Mouse (Mus musculus): ENCODE data around the gene Cd46. TPM values are rescaled to one million over a fixed set of nuclear protein-coding genes. Genes with fewer than 3 reads are reported as not detected.
A peak's percentile ranks its signal among the peaks of the same experiment; 100 is the strongest.

The Cd46 gene
- polyA plus RNA-seq, 1 experiment = 6.1 TPM

DNA sequence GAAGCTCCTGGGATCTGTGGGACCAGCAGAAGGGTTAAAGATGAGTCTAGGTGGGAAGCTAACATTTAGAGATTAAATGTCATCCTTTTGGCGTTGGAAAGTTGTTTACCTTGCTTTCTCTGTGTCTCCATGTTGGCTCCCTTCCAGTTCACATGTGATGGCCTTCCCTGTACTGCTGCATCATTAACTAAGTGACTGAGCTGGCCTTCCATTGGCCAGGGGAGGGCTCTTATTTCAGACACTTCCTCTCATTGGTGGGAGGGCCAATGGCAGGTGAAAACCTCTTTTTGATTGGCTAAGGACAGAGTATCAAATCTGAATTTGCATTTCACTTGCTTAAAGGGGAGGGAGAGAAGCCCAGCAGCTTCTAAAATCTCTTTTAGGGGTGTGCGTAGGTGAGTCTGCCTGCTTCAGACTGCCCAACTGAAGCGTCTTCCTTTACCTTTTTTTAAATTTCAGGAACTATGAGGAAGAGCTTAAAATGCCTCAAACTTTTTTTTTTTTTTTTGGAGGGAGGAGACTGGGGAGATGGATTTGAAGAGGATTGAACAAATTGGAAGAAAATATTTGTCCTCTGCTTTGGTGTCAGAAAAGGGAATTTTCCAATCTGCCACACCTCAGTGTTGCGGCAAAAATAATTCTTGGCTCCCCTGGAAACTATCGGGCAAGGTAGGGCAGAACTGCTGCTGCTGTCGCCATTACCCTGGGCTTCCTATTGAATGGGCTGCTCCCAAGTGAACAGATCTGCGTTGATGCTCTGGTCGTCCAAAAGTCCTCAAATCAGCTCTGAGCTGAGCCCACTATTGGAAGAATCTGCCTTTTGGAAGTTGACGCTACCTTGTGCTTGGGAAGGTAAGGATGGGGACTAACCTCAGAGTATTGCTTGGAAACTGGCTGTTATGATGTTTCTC is 73.7 kb downstream of the Cd46 start:
- peak; percentile 39 for DNase-seq (ENCODE audit: low spot score)

DNA sequence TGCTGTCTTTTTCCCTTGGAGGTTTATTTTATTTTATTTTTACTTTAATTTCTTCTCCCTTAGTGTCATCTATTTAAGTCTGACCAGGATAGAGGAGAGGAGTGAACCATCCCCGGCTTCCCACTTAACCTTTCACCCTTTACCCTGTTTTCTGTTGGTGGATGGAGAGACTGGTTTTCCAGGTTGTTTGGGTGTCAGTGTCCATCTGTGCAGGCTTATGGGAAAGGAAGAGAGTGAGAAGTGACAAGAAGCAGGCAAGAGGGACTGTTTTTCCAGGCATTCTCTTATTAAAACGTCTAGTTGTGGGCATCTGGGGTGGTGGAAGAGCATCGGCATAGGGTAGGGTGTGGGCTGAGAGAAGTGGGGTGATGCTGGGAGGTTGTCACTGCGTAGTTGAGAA is 74.4 kb downstream of the Cd46 start:
- DNase-seq (ENCODE audit: low spot score) = no peak

DNA sequence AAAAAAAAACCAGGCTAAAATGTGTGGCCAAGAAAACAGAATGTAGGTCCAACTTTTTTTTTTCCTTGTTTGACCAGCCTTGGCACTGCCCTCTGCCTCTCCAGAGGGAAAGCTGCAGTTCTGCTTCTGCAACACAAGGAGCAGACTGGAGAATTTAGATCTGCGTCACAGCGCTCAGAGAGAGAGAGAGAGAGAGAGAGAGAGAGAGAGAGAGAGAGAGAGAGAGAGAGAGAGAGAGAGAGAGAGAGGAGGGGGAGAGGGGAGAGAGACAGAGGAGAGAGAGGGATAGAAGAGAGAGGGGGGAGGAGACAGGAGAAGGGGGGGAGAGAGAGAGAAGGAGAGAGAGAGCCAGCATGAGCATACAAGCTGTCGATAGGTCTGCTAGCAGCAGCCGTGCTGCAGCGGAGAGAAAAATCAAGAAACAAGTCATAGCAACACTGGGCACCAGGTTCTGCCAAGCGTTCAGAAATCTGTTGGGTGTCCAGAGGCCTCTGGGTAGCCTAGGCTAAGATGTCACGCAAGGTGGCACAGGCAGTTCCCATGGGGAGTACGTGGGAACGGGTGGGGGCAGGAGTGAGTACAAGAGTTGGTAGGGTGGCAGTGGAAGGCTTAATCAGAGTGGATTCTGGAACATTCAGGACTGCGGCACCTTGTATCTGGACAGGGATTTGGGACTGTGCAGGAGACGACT is 75.1 kb downstream of the Cd46 start:
- DNase-seq (ENCODE audit: low spot score) = peak; percentile 57

DNA sequence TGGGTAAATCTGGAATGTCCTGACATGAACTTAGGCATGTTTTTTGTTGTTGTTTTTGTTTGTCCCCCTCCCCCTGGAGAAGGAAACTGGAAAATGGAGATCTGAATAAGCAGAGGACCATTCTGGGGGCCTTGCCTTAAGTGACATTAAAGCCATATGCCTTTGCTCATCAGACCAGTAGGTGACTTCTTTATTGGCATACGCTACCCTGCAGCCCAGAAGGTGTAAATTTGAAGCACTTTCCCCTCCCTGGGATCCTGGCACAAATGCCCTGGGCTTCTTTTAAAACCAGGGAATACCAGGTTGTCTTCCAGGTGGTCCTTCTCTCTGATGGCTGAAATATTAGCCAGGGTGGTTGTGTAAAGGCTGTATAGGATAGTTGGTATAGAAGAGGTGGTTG is 76.8 kb downstream of the Cd46 start:
- no peak for DNase-seq (ENCODE audit: low spot score)

DNA sequence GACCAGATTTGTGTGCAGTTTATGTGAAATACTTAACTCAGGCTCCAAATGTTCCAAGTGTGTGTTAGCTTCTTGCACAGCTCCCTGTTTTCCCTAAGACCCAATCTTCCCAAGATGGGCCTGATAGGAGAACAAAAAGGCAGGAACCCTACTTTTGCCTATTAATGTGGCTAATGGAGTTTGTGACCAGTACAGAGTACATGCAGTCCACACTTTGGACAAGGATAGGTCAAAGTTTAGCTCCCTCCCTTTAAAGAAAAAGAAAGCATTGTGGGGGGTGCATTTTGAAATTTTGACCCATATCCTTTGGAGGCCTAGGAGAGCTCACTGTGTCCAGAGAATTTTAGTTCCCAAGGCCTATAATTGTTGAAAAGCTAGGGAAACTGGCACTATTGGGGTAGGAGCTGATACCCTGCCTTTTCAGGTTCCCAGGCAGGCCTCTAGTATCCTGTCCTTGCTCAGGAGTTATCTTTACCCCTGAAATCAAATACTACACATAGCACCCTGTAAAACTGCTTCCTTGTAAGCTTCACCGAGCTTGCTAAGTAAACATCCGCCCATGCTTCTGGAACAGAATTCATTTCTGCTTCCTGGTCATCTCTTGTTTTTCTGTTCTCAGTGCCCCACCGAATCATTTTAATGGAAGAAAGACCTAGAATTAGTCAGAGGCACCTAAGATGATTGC is 77.7 kb downstream of the Cd46 start:
- DNase-seq (ENCODE audit: low spot score) = no peak

DNA sequence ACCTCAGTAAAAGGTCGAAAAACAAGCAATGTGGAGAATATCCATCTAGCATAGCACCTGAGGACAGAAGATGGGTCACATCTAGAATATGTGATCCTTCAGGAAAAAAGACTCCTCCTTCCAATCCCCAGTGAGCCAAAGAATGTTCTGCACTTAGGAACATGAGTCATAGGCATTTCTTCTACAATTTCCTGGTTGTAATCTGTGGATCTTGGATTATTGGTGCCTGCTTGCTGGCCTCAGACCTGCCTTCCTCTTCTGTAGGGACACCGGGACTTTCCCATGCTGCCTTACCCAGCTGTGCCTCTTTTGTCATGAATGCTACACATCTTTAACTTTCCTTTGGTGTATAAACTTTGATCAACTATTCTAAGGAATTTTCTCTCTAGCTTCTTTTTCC is 79.5 kb downstream of the Cd46 start:
- no peak for DNase-seq (ENCODE audit: low spot score)

DNA sequence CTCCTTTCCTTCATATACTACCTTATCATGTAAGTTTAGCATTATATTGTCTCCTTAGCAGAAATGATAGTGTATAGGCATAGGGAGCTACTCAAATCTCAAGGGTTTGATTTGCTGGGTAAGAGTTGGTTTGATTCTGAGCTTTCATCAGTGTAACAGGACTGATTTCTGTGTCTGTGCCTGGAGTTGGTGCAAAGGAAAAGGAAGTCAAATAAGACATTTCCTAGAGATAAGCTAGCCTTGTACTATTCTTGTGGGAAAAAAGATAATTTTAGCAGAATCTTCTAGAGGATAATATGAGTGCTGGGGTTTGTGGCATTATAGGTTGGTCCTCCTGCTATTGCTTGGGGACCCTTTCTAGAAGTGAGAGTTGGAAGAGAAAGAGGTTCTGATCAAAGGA is 85.8 kb downstream of the Cd46 start:
- DNase-seq (ENCODE audit: low spot score) = no peak

DNA sequence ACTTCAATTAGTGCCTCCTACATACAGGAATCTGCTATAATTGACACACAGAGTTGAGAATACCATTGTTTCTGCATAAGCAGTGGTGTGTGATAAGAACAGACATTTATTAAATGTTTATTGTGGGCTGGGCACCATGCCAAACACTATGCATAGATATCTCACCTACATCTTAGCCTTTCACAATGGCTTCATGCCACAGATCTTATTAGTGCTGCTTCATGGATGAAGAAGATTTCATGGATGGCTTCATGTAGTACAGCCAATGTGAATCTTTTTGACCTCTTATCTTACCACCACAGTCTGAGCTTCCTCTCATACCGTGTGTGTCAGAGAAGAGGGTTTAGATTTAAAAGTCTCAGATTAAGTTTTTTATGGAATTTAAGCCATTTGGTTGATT is 87.9 kb downstream of the Cd46 start:
- no peak for DNase-seq (ENCODE audit: low spot score)

DNA sequence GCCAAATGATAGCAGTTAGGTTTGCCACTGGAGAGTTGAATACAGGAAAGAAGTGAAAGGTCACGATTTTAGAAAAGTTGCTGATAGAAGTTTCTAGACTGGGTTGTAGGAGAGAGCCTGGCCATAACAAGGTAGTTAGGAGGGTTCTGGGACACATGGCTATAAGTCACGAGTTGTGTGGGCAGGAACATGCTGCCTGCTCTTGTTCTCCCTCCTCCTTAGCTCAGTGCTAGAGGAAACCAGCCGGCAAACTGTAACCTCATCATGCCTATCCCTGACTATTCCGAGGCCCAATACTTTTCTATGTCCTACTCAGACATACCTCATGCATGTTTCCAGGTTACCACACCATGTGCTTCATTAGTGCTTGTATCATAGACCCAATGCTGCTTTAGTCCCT is 88.7 kb downstream of the Cd46 start:
- no peak for DNase-seq (ENCODE audit: low spot score)

DNA sequence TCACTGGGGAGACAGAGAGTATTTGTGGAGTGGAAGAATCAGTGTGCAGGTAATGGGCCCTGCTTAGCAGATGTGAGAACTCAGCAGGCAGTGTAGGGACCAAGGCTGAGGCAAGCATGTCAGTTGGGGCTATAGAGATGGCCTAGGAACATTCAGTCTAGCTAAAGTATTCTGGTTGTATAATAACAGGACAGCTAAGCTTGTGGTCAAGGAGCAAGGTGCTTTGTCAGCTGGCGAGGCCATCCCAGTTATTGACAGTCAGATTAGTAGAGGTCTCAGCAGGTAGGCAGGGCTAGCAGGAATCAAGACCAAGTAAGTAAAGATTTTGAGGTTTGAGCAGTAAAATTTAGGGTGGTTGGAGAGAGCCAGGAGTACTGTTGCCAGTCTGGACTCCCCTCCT is 93.7 kb downstream of the Cd46 start:
- DNase-seq (ENCODE audit: low spot score) = no peak

DNA sequence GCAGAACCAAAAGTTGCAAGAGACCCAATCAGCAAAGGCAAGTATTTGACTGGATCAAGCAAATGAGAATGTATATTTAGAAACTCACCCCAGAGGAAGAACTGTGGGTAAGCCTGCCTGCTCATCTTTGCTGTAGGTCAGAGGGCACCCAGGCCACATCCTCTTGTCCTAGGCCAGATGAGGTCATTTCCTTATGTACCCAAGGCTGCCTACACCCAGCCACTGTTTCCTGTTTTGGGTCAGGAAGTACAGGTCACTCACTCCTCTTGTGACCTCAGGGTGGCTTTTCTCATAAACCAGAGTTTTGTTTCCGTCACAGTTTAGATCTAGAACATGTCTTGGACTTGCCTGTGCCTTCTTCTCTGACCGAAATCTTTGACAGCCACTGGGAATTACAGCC is 96.9 kb downstream of the Cd46 start:
- no peak for DNase-seq (ENCODE audit: low spot score)

DNA sequence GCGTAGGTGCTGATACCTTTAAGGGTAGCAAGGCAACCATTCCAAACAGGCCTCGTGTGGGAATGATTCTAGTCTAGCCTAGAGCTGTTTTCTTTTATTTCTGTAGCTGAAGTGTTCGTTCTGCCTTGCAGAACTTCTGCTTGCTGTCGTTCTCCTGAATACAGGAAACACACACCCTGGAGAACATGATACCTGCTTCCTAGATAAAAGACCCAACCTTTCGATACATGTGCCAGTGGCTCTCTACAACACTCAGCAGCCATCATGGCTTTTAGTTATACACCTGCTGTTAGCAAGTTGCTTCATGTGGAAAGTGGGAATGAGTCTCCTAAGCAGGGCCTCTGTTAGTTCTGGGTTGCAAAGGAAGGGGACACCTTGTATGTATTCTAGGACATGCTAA is 97.8 kb downstream of the Cd46 start:
- DNase-seq (ENCODE audit: low spot score) = no peak

DNA sequence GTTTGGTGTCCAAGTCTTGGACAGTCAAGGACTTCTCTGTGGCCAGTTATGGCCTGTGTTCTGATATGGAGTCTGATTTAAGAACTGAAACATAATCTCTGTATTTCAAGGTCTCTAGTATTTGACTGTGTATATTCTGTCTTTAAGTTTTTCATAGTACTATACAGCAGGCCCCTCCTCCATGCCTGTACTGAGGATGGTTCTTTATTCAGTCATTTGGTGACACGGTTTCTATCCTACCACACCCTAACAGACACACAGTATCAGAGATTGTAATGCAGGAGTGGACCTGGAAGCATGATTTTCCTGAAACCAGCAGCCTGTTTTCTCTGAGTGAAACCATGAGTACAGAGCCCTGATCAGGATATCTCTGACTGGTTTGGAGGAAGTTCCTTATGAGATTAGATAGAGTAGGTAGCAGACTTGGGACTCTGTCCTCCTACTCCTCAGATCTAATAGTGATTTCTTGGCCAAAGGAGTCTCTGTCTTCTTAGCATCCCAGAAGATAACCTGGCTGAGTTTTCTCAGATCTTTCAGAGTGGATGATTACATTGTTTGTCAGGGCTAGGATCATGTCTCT is 98.5 kb downstream of the Cd46 start:
- DNase-seq (ENCODE audit: low spot score) = no peak

DNA sequence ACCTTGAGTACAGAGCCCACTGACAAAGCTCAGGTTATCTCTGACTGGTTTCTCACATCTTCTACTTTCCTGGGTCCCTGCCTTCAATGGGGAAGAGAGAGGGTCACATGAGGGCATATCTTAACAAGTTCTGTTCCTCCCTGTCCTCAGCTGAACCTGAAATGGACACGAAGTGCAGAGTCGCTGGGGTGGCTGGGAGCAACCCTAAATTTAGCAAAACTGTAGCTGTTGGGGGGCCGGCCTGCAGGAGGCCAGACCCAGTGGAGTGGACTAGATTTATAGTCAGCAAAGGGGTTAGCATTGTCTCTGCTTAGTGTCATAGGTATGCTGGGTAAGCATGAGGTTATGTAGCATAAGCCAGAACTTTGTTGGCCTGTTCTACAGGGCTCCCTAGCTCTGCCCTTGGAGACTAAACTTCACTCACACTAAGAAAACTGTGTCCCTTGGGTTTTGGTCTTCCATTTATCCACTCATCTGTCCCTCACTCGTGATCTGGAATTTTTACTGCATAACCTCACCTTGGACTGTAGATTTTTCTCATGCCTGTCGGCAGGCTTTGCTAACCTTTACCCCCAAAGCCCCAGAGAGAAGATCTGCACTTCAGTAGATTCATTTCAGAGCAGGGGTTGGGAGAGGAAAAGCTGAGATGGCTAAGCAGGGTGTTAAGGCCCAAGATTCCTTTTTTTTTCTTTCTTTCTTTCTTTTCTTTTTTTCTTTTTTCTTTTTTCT is 99.3 kb downstream of the Cd46 start:
- no peak for DNase-seq (ENCODE audit: low spot score)

DNA sequence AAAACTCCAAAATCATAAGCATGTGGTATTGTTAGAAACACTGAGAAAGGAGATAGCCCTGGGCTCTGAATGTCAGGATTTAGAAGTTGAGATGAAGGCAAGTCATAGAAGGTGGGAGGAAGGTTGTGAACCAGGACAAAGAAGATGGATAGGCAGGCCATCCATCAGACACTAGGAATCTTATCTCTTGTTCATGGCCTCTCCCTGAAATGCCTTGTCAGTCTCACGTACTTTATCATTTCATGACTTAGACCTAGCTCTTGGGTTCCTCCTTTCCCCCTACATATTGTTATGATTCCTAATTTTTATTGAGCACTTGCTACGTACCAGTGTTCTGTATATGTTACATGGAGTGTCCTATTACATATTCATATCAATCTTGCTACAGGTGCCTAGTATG is 100.4 kb downstream of the Cd46 start:
- no peak for DNase-seq (ENCODE audit: low spot score)

DNA sequence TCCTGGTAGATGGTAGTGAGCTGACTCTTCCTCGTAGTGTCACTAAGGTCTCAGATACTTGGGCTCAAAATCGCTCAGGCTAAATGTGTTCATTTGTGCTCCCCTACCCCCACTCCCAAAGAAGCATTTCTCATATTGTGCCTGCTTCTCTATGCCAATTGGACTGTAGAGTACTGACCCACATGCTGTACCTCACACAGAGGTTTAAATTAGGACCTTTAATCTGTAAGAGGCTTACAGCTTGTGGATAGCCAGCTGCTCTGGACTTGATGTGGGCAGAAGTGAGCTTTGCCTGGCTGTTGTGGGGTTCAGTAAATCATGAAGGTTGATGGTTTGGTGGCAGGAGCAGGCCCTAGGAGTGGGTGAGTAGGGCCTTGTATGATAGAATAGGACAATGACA is 101.1 kb downstream of the Cd46 start:
- no peak for DNase-seq (ENCODE audit: low spot score)

DNA sequence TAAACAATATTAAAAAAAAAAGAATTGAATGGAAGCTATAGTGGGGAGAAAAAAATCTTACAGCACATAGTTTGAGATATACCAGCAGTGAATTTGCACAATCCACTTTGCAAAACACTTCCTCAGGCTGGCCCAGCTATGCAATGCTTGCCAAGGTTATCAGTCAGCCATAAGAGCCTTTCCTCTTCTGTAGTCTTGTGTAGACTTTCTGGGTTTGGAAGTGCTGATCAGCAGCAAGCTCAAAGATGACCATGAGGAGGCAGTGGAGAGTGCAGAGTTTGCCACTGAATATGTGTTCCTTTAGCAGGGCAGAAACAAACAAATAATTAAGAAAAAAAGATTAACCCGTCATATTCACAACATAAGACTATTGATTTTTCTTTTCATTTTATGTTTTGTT is 103.0 kb downstream of the Cd46 start:
- no peak for DNase-seq (ENCODE audit: low spot score)

All from urinary bladder, adult 2 months (tissue).